Mouse (Mus musculus): ENCODE measurements around the gene Mdm2.

GRCm38 (mm10) chr10:117687577-117687976 lies 23.0 kb downstream of the Mdm2 start:
- no peak for TF ChIP-seq POLR2A (IDR thresholded peaks at IDR 0.05; ENCODE audit: low read depth, low read length)
- no peak for TF ChIP-seq CTCF (IDR thresholded peaks at IDR 0.05; ENCODE audit: extremely low read depth, insufficient read depth, insufficient read length, insufficient replicate concordance)
